Mouse (Mus musculus) heart, embryonic 13.5 days (tissue): ENCODE data around the gene Pak6. TPM values are rescaled to one million over a fixed set of nuclear protein-coding genes. Genes with fewer than 3 reads are reported as not detected.

Experiments used
- ATAC-seq: fragments of 200-750 bp; cut with Nextera tagmentation; 2 replicates; pipeline ENCODE4 v1.8.0; 2017; ENCODE audit warnings: moderate TSS enrichment; ENCODE audit not compliant: insufficient number of reproducible peaks, low FRiP score, low TSS enrichment; ENCODE audit errors: extremely low read depth
- H3K27ac ChIP-seq: fragments of 300-500 bp; sonication (generic); replicated peaks from 2 replicates; pipeline ENCODE4 v1.5.1; 2015; ENCODE audit warnings: moderate library complexity, mild to moderate bottlenecking, inconsistent platforms
- H3K27me3 ChIP-seq: fragments of 300-500 bp; sonication (generic); replicated peaks from 2 replicates; pipeline ENCODE4 v1.6.1; 2015; ENCODE audit warnings: mild to moderate bottlenecking, inconsistent platforms
- H3K36me3 ChIP-seq: fragments of 300-500 bp; sonication (generic); 2 replicates; pipeline ENCODE4 v1.6.1; 2015; ENCODE audit warnings: mild to moderate bottlenecking, inconsistent platforms
- H3K4me1 ChIP-seq: fragments of 300-500 bp; sonication (generic); 2 replicates; pipeline ENCODE4 v1.6.1; 2015; ENCODE audit warnings: inconsistent platforms
- H3K4me2 ChIP-seq: fragments of 300-500 bp; sonication (generic); 2 replicates; pipeline ENCODE4 v1.6.1; 2015; ENCODE audit warnings: inconsistent platforms, mild to moderate bottlenecking, moderate library complexity
- H3K4me3 ChIP-seq: fragments of 300-500 bp; sonication (generic); 2 replicates; pipeline ENCODE4 v1.5.1; 2015; ENCODE audit warnings: moderate library complexity, mild to moderate bottlenecking, inconsistent platforms
- H3K9ac ChIP-seq: fragments of 300-500 bp; sonication (generic); 2 replicates; pipeline ENCODE4 v1.6.1; 2015; ENCODE audit warnings: inconsistent platforms, mild to moderate bottlenecking, moderate library complexity
- H3K9me3 ChIP-seq: fragments of 300-500 bp; sonication (generic); 2 replicates; pipeline ENCODE4 v1.6.1; 2016; ENCODE audit warnings: inconsistent platforms
- WGBS: fragments of 180-500 bp; shearing (Covaris S2); methylation state at CpG from one replicate; pipeline ENCODE4 v1.1.7; 2015; ENCODE audit warnings: mixed read lengths; 5-methylcytosine and 5-hydroxymethylcytosine counted together
- polyA plus RNA-seq: library from polyadenylated mRNA; unstranded; fragments of >200 nt; fragmentation: Nextera tagmentation; extraction: Ambion mirVana; gene quantifications from 2 replicates; pipeline ENCODE4 v1.2.1, GENCODE M21; 2015

The Pak6 gene
- polyA plus RNA-seq, 1 experiment from 2014 or later = 7.5 TPM

DNA sequence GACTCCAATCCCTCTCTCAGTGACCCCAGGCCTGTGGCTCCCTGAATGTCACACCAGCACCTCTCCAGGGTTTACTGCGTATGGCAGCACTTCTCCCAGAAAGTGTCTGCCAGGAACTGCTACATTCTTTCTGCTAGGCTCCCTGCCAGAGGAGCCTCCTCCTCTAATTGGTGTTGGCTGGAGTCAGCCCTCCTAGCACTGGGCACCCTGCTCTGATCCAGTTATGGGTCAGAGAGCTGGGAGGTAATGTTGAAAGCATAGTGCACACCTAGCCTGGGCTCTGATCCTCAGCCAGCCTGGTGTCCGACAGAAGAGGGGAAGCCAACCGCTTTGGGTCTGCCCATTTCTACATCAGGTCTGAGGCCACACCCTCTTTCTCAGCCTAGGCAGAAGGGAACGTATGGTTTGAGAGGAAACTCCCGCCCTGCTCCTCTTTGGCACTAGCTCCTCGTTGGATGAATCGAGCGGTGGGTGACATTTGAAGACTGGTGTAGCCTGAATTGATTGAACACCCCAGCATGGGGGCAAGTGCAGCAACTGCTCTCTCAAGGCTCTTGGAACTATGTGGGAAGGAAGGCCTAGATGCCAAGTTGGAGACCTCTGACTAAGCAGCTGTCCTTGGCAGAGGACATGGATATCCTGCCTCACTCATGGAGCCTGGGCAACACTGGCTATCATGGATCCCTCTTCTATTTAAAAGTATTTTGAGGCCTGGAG, 19.6 kb downstream of the Pak6 start:
- 40% methylated on average over 8 of the region's 8 CpGs for WGBS
- no peak overlapping the region for H3K4me2 ChIP-seq
- ATAC-seq = peak; percentile 31; the same call in 1 of the 2 replicates
- H3K27me3 ChIP-seq = peaks cover 47% of the 10 kb centered on the region
- H3K9me3 ChIP-seq = no peaks in the 10 kb centered on the region
- no peak overlapping the region for H3K9ac ChIP-seq
- H3K36me3 ChIP-seq = no peaks in the 10 kb centered on the region
- peaks cover 27% of the 10 kb centered on the region for H3K4me1 ChIP-seq
- peak overlapping the region; percentile 51 for H3K27ac ChIP-seq
- H3K4me3 ChIP-seq = no peak overlapping the region

- no peak for ATAC-seq
- peaks cover 23% of the 10 kb centered on the region for H3K4me1 ChIP-seq
- no peak overlapping the region for H3K4me3 ChIP-seq
- no peaks in the 10 kb centered on the region for H3K36me3 ChIP-seq
- no peaks in the 10 kb centered on the region for H3K9me3 ChIP-seq
- peaks cover 42% of the 10 kb centered on the region for H3K27me3 ChIP-seq
- no peak overlapping the region for H3K4me2 ChIP-seq
- H3K27ac ChIP-seq = no peak overlapping the region
- H3K9ac ChIP-seq = 0 out of 2 replicates have a peak overlapping the region, but pooled peaks have one; percentile 33
- 71% methylated on average over 4 of the region's 4 CpGs for WGBS
Measured at GRCm38 (mm10) chr2:118685088-118685487, 22.0 kb downstream of the Pak6 start.

DNA sequence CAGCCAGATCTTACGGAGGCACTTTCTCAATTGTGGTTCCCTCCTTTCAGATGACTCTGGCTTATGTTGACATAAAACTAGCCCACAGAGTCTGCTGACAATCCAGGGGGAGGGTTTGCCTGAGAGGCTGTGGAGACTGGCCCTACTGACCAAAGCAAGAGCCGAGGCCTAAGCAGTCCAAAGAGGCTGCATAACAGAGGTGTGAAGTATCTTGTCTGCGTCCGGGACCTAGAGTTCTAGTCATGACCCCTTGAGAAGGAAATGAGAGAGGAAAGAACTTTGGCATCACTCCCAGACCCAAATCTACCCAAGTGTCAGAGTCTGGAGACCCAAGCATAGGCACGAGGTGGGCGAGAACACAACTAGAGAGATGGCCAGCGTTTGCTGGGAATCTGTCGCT, 23.6 kb downstream of the Pak6 start:
- WGBS = 49% methylated on average over 8 of the region's 8 CpGs
- no peak overlapping the region for H3K9ac ChIP-seq
- no peaks in the 10 kb centered on the region for H3K9me3 ChIP-seq
- H3K4me3 ChIP-seq = no peak overlapping the region
- no peak for ATAC-seq
- H3K4me1 ChIP-seq = peaks cover 23% of the 10 kb centered on the region
- no peak overlapping the region for H3K27ac ChIP-seq
- H3K27me3 ChIP-seq = peaks cover 39% of the 10 kb centered on the region
- H3K4me2 ChIP-seq = no peak overlapping the region
- no peaks in the 10 kb centered on the region for H3K36me3 ChIP-seq

DNA sequence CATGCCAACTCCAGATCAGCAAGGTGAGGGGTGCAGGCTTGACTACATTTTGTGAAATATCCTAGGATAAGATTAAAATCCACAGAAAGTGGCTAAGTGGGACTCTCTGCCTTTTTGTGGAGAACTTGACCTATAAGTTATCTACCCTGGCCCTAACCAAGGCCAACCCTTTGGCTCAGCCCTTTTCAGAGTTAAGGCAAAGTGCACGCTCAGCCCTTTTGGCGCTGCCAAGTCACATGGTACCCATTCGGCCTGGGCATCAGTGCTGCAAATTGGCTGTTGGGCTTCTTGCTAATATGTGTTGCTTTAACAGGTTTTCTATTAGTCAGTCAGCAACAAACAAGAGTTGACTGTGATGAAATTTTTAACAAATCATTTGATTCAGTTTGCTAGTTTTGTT, 24.7 kb downstream of the Pak6 start:
- Histone ChIP-seq H3K9ac (no peak overlapping the region), H3K4me3 (no peak overlapping the region), H3K36me3 (no peaks in the 10 kb centered on the region), H3K4me1 (peaks cover 16% of the 10 kb centered on the region), H3K27ac (no peak overlapping the region), H3K4me2 (no peak overlapping the region), H3K27me3 (peaks cover 36% of the 10 kb centered on the region), H3K9me3 (no peaks in the 10 kb centered on the region)
- 81% methylated on average over 3 of the region's 3 CpGs for WGBS
- ATAC-seq = no peak

DNA sequence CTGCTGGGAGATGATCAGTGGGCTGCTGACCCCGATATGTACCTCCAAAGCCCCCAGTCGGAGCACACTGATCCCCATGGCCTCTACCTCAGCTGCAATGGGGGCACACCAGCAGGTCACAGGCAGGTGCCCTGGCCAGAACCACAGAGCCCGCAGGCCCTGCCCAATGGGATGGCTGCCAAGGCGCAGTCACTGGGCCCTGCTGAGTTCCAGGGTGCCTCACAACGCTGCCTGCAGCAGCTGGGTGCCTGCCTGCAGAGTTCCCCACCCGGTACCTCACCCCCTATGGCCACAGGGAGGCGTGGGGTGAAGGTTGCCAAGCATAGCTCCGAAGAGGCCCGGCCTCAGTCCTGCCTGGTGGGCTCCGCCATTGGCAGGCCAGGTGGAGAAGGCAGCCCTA, 26.8 kb downstream of the Pak6 start:
- peaks cover 50% of the 10 kb centered on the region for H3K27me3 ChIP-seq
- ATAC-seq = no peak
- H3K9me3 ChIP-seq = no peaks in the 10 kb centered on the region

DNA sequence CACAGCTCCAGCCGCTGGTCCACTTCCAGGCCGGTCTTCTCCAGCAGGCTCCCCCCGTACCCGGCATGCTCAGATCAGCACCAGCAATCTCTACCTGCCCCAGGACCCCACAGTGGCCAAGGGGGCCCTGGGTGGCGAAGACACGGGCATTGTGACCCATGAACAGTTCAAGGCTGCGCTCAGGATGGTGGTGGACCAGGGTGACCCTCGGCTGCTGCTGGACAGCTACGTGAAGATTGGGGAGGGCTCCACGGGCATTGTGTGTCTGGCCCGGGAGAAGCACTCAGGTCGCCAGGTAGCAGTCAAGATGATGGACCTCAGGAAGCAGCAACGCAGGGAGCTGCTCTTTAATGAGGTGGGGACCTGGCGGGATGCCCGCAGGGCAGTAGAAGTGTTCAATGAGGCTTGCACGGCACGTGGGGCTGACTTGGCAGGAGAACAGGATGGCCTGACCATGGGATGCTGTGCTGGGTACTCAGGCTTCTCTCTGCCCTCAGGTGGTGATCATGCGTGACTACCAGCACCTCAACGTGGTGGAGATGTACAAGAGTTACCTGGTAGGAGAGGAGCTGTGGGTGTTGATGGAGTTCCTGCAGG, 30.4 kb downstream of the Pak6 start:
- peaks cover 63% of the 10 kb centered on the region for H3K27me3 ChIP-seq
- H3K9me3 ChIP-seq = no peaks in the 10 kb centered on the region
- WGBS = 75% methylated on average over 19 of the region's 19 CpGs
- ATAC-seq = no peak
- no peak overlapping the region for H3K9ac ChIP-seq
- H3K4me3 ChIP-seq = no peak overlapping the region
- H3K4me1 ChIP-seq = peaks cover 25% of the 10 kb centered on the region
- no peaks in the 10 kb centered on the region for H3K36me3 ChIP-seq
- no peak overlapping the region for H3K4me2 ChIP-seq
- H3K27ac ChIP-seq = no peak overlapping the region

More for the DNA sequence above, 26.8 kb downstream of the Pak6 start:
- WGBS = 63% methylated on average over 10 of the region's 10 CpGs
- no peaks in the 10 kb centered on the region for H3K36me3 ChIP-seq
- H3K4me2 ChIP-seq = no peak overlapping the region
- H3K9ac ChIP-seq = no peak overlapping the region
- H3K4me3 ChIP-seq = no peak overlapping the region
- peaks cover 10% of the 10 kb centered on the region for H3K4me1 ChIP-seq
- no peak overlapping the region for H3K27ac ChIP-seq

- no peaks in the 10 kb centered on the region for H3K9me3 ChIP-seq
- ATAC-seq = no peak
- H3K27ac ChIP-seq = no peak overlapping the region
- no peak overlapping the region for H3K4me3 ChIP-seq
- no peak overlapping the region for H3K4me2 ChIP-seq
- peak overlapping the region; percentile 34; the same call in 1 of the 2 replicates for H3K9ac ChIP-seq
- WGBS = 28% methylated on average over 11 of the region's 11 CpGs
- peaks cover 34% of the 10 kb centered on the region for H3K4me1 ChIP-seq
- H3K27me3 ChIP-seq = peaks cover 61% of the 10 kb centered on the region
- H3K36me3 ChIP-seq = no peaks in the 10 kb centered on the region
Measured at GRCm38 (mm10) chr2:118695677-118696232, 32.7 kb downstream of the Pak6 start.

GRCm38 (mm10) chr2:118696451-118697308, 33.6 kb downstream of the Pak6 start:
- H3K4me1 ChIP-seq = peaks cover 43% of the 10 kb centered on the region
- peak overlapping the region; percentile 34 for H3K9ac ChIP-seq
- peaks cover 66% of the 10 kb centered on the region for H3K27me3 ChIP-seq
- no peak for ATAC-seq
- H3K4me2 ChIP-seq = no peak overlapping the region
- no peaks in the 10 kb centered on the region for H3K9me3 ChIP-seq
- no peak overlapping the region for H3K27ac ChIP-seq
- H3K36me3 ChIP-seq = no peaks in the 10 kb centered on the region
- H3K4me3 ChIP-seq = no peak overlapping the region
- WGBS = 39% methylated on average over 21 of the region's 21 CpGs

DNA sequence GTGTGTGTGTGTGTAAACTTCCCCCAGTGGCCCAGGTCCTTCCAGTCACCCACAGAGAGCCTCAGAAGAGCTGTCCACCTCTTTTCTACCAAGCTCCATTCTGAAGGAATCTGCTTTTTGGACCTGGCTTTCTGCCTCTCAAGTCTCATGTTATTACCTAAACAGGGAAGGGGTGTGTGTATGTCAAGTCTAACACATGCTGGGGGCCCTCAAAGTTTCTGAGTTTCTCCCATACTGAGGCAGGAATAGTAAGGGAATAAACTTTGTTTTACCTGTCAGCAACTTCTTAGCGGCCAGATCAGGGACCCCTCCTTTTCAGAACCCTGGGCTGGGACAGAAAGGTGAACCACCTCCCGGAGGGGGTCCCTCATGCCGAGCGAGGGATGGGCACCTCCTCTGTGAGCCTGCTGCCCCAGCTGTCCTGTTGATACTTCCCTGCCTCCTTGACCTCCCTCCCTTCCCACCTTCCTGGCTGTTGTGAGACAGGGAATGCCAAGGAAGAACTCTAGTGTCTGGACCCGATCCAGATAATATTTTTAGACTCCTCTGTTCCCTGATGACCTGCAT, 34.3 kb downstream of the Pak6 start:
- no peak for ATAC-seq
- Histone ChIP-seq H3K27me3 (peaks cover 74% of the 10 kb centered on the region), H3K4me2 (no peak overlapping the region), H3K27ac (0 out of 2 replicates have a peak overlapping the region, but pooled peaks have one; percentile 17), H3K4me1 (peaks cover 48% of the 10 kb centered on the region), H3K4me3 (no peak overlapping the region), H3K9ac (0 out of 2 replicates have a peak overlapping the region, but pooled peaks have one; percentile 25), H3K36me3 (no peaks in the 10 kb centered on the region), H3K9me3 (no peaks in the 10 kb centered on the region)
- WGBS = 31% methylated on average over 5 of the region's 5 CpGs

DNA sequence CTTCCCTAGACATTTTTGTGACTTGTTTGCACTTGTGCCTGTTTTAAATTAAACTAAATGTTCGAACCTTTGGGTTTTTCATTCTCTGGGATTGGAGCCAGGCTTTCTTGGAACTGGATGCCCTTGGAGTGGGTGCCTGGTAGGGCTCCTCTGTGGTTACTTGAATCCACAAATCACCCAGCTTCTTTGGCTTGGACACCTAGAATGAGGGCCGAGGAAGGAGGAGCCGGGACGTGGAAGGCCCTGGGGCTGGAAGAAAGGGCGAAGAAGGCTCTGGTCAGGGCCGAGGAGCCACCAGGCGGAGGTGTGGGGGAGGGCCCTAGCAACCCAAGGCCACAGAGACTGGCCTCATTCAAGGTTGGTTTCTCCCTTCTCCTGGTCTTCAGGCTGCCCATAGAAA, 34.9 kb downstream of the Pak6 start:
- H3K27me3 ChIP-seq = peaks cover 79% of the 10 kb centered on the region
- no peak for ATAC-seq
- H3K9me3 ChIP-seq = no peaks in the 10 kb centered on the region
- H3K4me3 ChIP-seq = no peak overlapping the region
- peaks cover 54% of the 10 kb centered on the region for H3K4me1 ChIP-seq
- no peak overlapping the region for H3K4me2 ChIP-seq
- no peak overlapping the region for H3K27ac ChIP-seq
- H3K9ac ChIP-seq = 0 out of 2 replicates have a peak overlapping the region, but pooled peaks have one; percentile 41
- no peaks in the 10 kb centered on the region for H3K36me3 ChIP-seq
- 42% methylated on average over 7 of the region's 7 CpGs for WGBS
